Mouse (Mus musculus) erythroblast, embryonic 14.5 days (primary cell): ENCODE data around the gene Plekhh1.

Source experiments
- GATA1 ChIP-seq: IDR thresholded peaks from 2 replicates; pipeline ENCODE4 v1.6.1; 2012; ENCODE audit warnings: low read length, inconsistent platforms, mixed read lengths
- TAL1 ChIP-seq: IDR thresholded peaks from 3 replicates; pipeline ENCODE4 v1.6.1; 2012; ENCODE audit warnings: low read length, inconsistent platforms, mixed read lengths

DNA sequence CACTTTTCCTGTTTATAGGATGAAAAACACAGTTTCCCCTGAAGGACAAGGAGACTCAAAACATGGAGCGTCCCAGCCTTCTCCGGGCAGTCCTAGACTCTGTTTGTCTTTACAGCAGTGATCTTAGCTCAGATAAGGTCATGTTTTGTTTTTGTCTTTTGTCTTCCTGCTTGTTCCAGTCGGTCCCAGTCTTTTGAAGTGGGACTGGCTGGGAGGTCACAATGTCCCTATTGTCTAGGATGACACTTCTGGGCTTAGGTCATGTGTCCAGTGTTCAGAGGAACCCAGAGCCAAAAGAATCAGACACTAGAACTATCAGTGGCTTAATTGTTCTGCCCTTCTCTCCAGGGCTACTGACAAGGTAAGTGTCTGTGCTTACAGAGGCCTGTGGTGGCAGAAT lies 6.4 kb downstream of the Plekhh1 start:
- TF ChIP-seq GATA1 (no peak), TAL1 (no peak)
